15 mouse cellular contexts compared by ENCODE assay signal in genomic region chr3:95652871-95653270, GRCm38 (mm10). TPM values are rescaled to one million over a fixed set of nuclear protein-coding genes. Genes with fewer than 3 reads are reported as not detected.
DNase-seq lines count a peak whose midpoint lies in the region; ATAC-seq and TF ChIP-seq lines count a peak whose summit lies in the region.
"Had no signal": no experiment of that assay in that cellular context is flagged by ENCODE, and none has a peak within 500 bp of the region (broad histone marks: within the 10 kb centered on the region; RNA-seq: fewer than 3 reads in every experiment).

No protein-coding gene starts in this region.

- H3K9ac ChIP-seq in embryonic facial prominence, embryonic 11.5 days (replicated peaks; ENCODE audit: low read length), result no peak overlapping the region
- H3K9ac ChIP-seq in intestine, embryonic 15.5 days, result no peak overlapping the region
- H3K9ac ChIP-seq: embryonic facial prominence, embryonic 12.5 days; liver, embryonic 14.5 days; stomach, embryonic 15.5 days had no signal

- H3K36me3 ChIP-seq in kidney, adult 2 months (ENCODE audit: control insufficient read depth, insufficient read depth, low read length), result no peaks in the 10 kb centered on the region
- no peaks in the 10 kb centered on the region for H3K36me3 ChIP-seq in testis, adult 2 months (ENCODE audit: control insufficient read depth, insufficient read depth, low read length)
- no peaks in the 10 kb centered on the region for H3K36me3 ChIP-seq in embryonic facial prominence, embryonic 11.5 days (replicated peaks; ENCODE audit: control insufficient read depth, insufficient read depth, low read depth, low read length)
- H3K36me3 ChIP-seq in intestine, embryonic 15.5 days, result no peaks in the 10 kb centered on the region
- H3K36me3 ChIP-seq: embryonic facial prominence, embryonic 12.5 days; heart, embryonic 12.5 days; hindbrain, embryonic 10.5 days; stomach, embryonic 15.5 days had no signal

- peaks cover 13% of the 10 kb centered on the region; the same call in 1 of the 2 replicates for H3K4me1 ChIP-seq in kidney, adult 2 months (ENCODE audit: control insufficient read depth, insufficient read depth, low read length)
- peaks cover 11% of the 10 kb centered on the region for H3K4me1 ChIP-seq in testis, adult 2 months (ENCODE audit: control insufficient read depth, insufficient read depth, low read length)
- H3K4me1 ChIP-seq in embryonic facial prominence, embryonic 11.5 days (ENCODE audit: control insufficient read depth, insufficient read depth, low read length), result 0 out of 2 replicates have a peak, but pooled peaks cover 2% of the 10 kb centered on the region
- peaks cover 23% of the 10 kb centered on the region for H3K4me1 ChIP-seq in intestine, embryonic 15.5 days (replicated peaks)

- TF ChIP-seq POLR2A in kidney, adult 2 months (IDR thresholded peaks at IDR 0.05; ENCODE audit: low read depth, low read length), result no peak
- no peak for TF ChIP-seq POLR2A in testis, adult 2 months (IDR thresholded peaks at IDR 0.05; ENCODE audit: control insufficient read depth, low read depth, low read length)

- ATAC-seq in embryonic facial prominence, embryonic 11.5 days (replicated peaks; ENCODE audit: insufficient number of reproducible peaks, low FRiP score, low TSS enrichment, low read depth), result no peak
- ATAC-seq in intestine, embryonic 15.5 days, result no peak

- peak overlapping the region; percentile 39; the same call in 1 of the 2 replicates for H3K27ac ChIP-seq in kidney, adult 2 months (ENCODE audit: insufficient read depth, low read depth, low read length)
- H3K27ac ChIP-seq in testis, adult 2 months (ENCODE audit: control insufficient read depth, insufficient read depth, low read depth, low read length), result no peak overlapping the region
- H3K27ac ChIP-seq in embryonic facial prominence, embryonic 11.5 days (replicated peaks; ENCODE audit: low read depth, low read length), result no peak overlapping the region
- no peak overlapping the region for H3K27ac ChIP-seq in intestine, embryonic 15.5 days
- H3K27ac ChIP-seq: liver, embryonic 14.5 days had no signal

- no peak overlapping the region for H3K4me3 ChIP-seq in kidney, adult 2 months (ENCODE audit: insufficient read depth, low read depth, low read length)
- H3K4me3 ChIP-seq in testis, adult 2 months (ENCODE audit: control insufficient read depth, low read depth, low read length), result peak overlapping the region; percentile 74
- H3K4me3 ChIP-seq in embryonic facial prominence, embryonic 11.5 days (ENCODE audit: low read depth, low read length), result no peak overlapping the region
- no peak overlapping the region for H3K4me3 ChIP-seq in intestine, embryonic 15.5 days (replicated peaks)
- H3K4me3 ChIP-seq: embryonic facial prominence, embryonic 12.5 days; heart, embryonic 12.5 days; hindbrain, embryonic 10.5 days; stomach, embryonic 15.5 days had no signal

- WGBS in kidney, adult 2 months, result 45% methylated on average over 6 of the region's 6 CpGs
- WGBS in embryonic facial prominence, embryonic 11.5 days, result 11% methylated on average over 6 of the region's 6 CpGs
- WGBS in intestine, embryonic 15.5 days, result 35% methylated on average over 6 of the region's 6 CpGs

- TF ChIP-seq CTCF in kidney, adult 2 months (conservative IDR thresholded peaks at IDR 0.05; ENCODE audit: insufficient read depth, insufficient read length, low read depth, low read length), result no peak
- no peak for TF ChIP-seq CTCF in testis, adult 2 months (IDR thresholded peaks at IDR 0.05; ENCODE audit: control insufficient read depth, insufficient read depth, insufficient replicate concordance, low read depth, low read length)

- no peak for DNase-seq in kidney, adult 2 months
- no peak for DNase-seq in kidney, postnatal 4 days
- no peak for DNase-seq in testis, postnatal 10 days (ENCODE audit: low spot score)
- peak; percentile 14 for DNase-seq in embryonic facial prominence, embryonic 11.5 days (ENCODE audit: low spot score)
- no peak for DNase-seq in layer of hippocampus, postnatal 10 days (ENCODE audit: low spot score in 2 of 2)
- DNase-seq: adrenal gland, postnatal 25 days; cerebellum, postnatal 25 days; gastrocnemius, postnatal 25 days had no signal

- H3K9me3 ChIP-seq in embryonic facial prominence, embryonic 11.5 days (replicated peaks; ENCODE audit: control insufficient read depth, low read length), result no peaks in the 10 kb centered on the region
- no peaks in the 10 kb centered on the region for H3K9me3 ChIP-seq in intestine, embryonic 15.5 days
- H3K9me3 ChIP-seq: embryonic facial prominence, embryonic 12.5 days; heart, embryonic 12.5 days; hindbrain, embryonic 10.5 days; stomach, embryonic 15.5 days had no signal

- no peaks in the 10 kb centered on the region for H3K27me3 ChIP-seq in kidney, adult 2 months (replicated peaks; ENCODE audit: control insufficient read depth, insufficient read depth, low read length)
- H3K27me3 ChIP-seq in testis, adult 2 months (ENCODE audit: control insufficient read depth, insufficient read depth, low read length), result no peaks in the 10 kb centered on the region
- H3K27me3 ChIP-seq in embryonic facial prominence, embryonic 11.5 days (ENCODE audit: control insufficient read depth, insufficient read depth, low read length), result no peaks in the 10 kb centered on the region
- no peaks in the 10 kb centered on the region for H3K27me3 ChIP-seq in intestine, embryonic 15.5 days (replicated peaks)
- H3K27me3 ChIP-seq: embryonic facial prominence, embryonic 12.5 days; heart, embryonic 12.5 days; stomach, embryonic 15.5 days had no signal

- H3K4me2 ChIP-seq in embryonic facial prominence, embryonic 11.5 days (ENCODE audit: low read depth, low read length), result no peak overlapping the region
- no peak overlapping the region for H3K4me2 ChIP-seq in intestine, embryonic 15.5 days (replicated peaks)
- H3K4me2 ChIP-seq: embryonic facial prominence, embryonic 12.5 days had no signal

RNA-seq across cellular contexts. Expression of gene Mcl1, which starts 5.7 kb away (rescaled TPM):
- 31.9 and 43.0 TPM in 2 replicates for polyA plus RNA-seq in kidney, adult 2 months (2012; rRNA removed)
- polyA plus RNA-seq in testis, adult 2 months (2012; rRNA removed), result 27.4 and 40.2 TPM in 2 replicates
- polyA plus RNA-seq in embryonic facial prominence, embryonic 11.5 days (2014; fragmentation: Nextera tagmentation; extraction: Ambion mirVana), result 77.1 and 83.3 TPM in 2 replicates
- polyA plus RNA-seq in intestine, embryonic 15.5 days (2015; fragmentation: Nextera tagmentation; extraction: Ambion mirVana), result 50.5 and 52.3 TPM in 2 replicates
- 10 to 100 TPM; 68.0 TPM for total RNA-seq in layer of hippocampus, postnatal 10 days (2021)

RNA-seq across cellular contexts. Expression of gene Ensa, which starts 28.1 kb away (rescaled TPM):
- polyA plus RNA-seq in kidney, adult 2 months (2012; rRNA removed), result 9.9 and 13.2 TPM in 2 replicates
- polyA plus RNA-seq in testis, adult 2 months (2012; rRNA removed), result 11.1 and 13.9 TPM in 2 replicates
- polyA plus RNA-seq in embryonic facial prominence, embryonic 11.5 days (2014; fragmentation: Nextera tagmentation; extraction: Ambion mirVana), result 69.7 and 79.4 TPM in 2 replicates
- 65.1 and 69.0 TPM in 2 replicates for polyA plus RNA-seq in intestine, embryonic 15.5 days (2015; fragmentation: Nextera tagmentation; extraction: Ambion mirVana)
- total RNA-seq in layer of hippocampus, postnatal 10 days (2021), result 100 to 1,000 TPM; 220 to 228 TPM

RNA-seq across cellular contexts. Expression of gene Adamtsl4, which starts 34.8 kb away (rescaled TPM):
- polyA plus RNA-seq in kidney, adult 2 months (2012; rRNA removed), result 5.2 and 6.0 TPM in 2 replicates
- 0.74 and 2.3 TPM in 2 replicates for polyA plus RNA-seq in testis, adult 2 months (2012; rRNA removed)
- polyA plus RNA-seq in embryonic facial prominence, embryonic 11.5 days (2014; fragmentation: Nextera tagmentation; extraction: Ambion mirVana), result 0.55 and 0.71 TPM in 2 replicates
- 2.3 and 3.0 TPM in 2 replicates for polyA plus RNA-seq in intestine, embryonic 15.5 days (2015; fragmentation: Nextera tagmentation; extraction: Ambion mirVana)
- total RNA-seq in layer of hippocampus, postnatal 10 days (2021), result under 1 TPM; 0.69 to 0.94 TPM
